Mouse (Mus musculus) liver, adult 2 months (tissue): ENCODE results near the gene Olfr1143. TPM values are rescaled to one million over a fixed set of nuclear protein-coding genes. Genes with fewer than 3 reads are reported as not detected.

Experiments
- DNase-seq: peaks from one replicate; pipeline ENCODE4 v3.0.0-alpha.2; 2011; ENCODE audit warnings: low read depth, low spot score; ENCODE audit errors: extremely low read depth
- H3K27ac ChIP-seq: fragments of 200-500 bp; replicated peaks from 2 replicates; pipeline ENCODE4 v1.5.1; 2012; ENCODE audit warnings: low read depth, mild to moderate bottlenecking, control low read depth, inconsistent platforms, low read length; ENCODE audit not compliant: insufficient read depth
- H3K27me3 ChIP-seq: fragments of 200-500 bp; 2 replicates; pipeline ENCODE4 v1.6.1; 2012; ENCODE audit warnings: mild to moderate bottlenecking, moderate library complexity, low read length, inconsistent platforms; ENCODE audit not compliant: control insufficient read depth, insufficient read depth
- H3K36me3 ChIP-seq: fragments of 200-500 bp; 2 replicates; pipeline ENCODE4 v1.6.1; 2012; ENCODE audit warnings: low read length, inconsistent platforms; ENCODE audit not compliant: control insufficient read depth, insufficient read depth
- H3K4me1 ChIP-seq: fragments of 200-500 bp; 2 replicates; pipeline ENCODE4 v1.6.1; 2011; ENCODE audit warnings: low read length; ENCODE audit not compliant: control insufficient read depth, insufficient read depth
- H3K4me3 ChIP-seq: fragments of 200-500 bp; 2 replicates; pipeline ENCODE4 v1.5.1; 2011; ENCODE audit warnings: low read depth, mild to moderate bottlenecking, control low read depth, low read length, moderate library complexity; ENCODE audit not compliant: insufficient read depth
- H3K79me2 ChIP-seq: fragments of 200-500 bp; 2 replicates; pipeline ENCODE4 v1.6.1; 2012; ENCODE audit warnings: inconsistent platforms, mild to moderate bottlenecking, low read length, moderate library complexity; ENCODE audit not compliant: control insufficient read depth, insufficient read depth
- H3K9ac ChIP-seq: fragments of 200-500 bp; 2 replicates; pipeline ENCODE4 v1.6.1; 2012; ENCODE audit warnings: low read depth, mild to moderate bottlenecking, control low read depth, inconsistent platforms, low read length
- CTCF ChIP-seq: fragments of 200-500 bp; IDR thresholded peaks from 2 replicates; pipeline ENCODE4 v1.5.1; 2011; ENCODE audit warnings: low read depth, low read length, control low read depth
- POLR2A ChIP-seq: fragments of 200-500 bp; IDR thresholded peaks from 2 replicates; pipeline ENCODE4 v1.6.1; 2011; ENCODE audit warnings: low read length, control low read depth; ENCODE audit not compliant: insufficient read depth; ENCODE audit errors: extremely low read depth
- WGBS: fragments of 180-500 bp; shearing (Covaris S2); methylation state at CpG from one replicate; pipeline ENCODE4 v1.1.7; 2018; 5-methylcytosine and 5-hydroxymethylcytosine counted together
- polyA plus RNA-seq: library from polyadenylated mRNA; depleted of rRNA; stranded (reverse); fragments of >200 nt; gene quantifications from 2 replicates; pipeline ENCODE4 v1.2.3, GENCODE M21; 2012; rRNA removed
- total RNA-seq: library from RNA; depleted of rRNA; stranded (reverse); fragments of >200 nt; gene quantifications from 2 replicates; pipeline ENCODE4 v1.2.3, GENCODE M21; 2014; rRNA removed

The Olfr1143 gene
- total and polyA plus RNA-seq, 2 experiments: not detected

- H3K36me3 ChIP-seq: no peaks in the 10 kb centered on the region
- no peaks in the 10 kb centered on the region for H3K79me2 ChIP-seq
- H3K9ac ChIP-seq: no peak within 1 kb of the TSS
- 77% methylated on average over 1 of the region's 1 CpGs for WGBS
- H3K27me3 ChIP-seq: no peaks in the 10 kb centered on the region
- no peak within 1 kb of the TSS for H3K4me3 ChIP-seq
- TF ChIP-seq CTCF (no peak), POLR2A (no peak)
- no peak for DNase-seq
- H3K4me1 ChIP-seq: peaks cover 5% of the 10 kb centered on the region; the same call in 1 of the 2 replicates
- no peak within 1 kb of the TSS for H3K27ac ChIP-seq
These were observed 43.3 kb downstream of the Olfr1143 start, which contains the start of gene Olfr1150-ps1 for GRCm38 (mm10) chr2:87843693-87844092. Olfr1150-ps1 (plus strand) TSS chr2:87843993.

Other genes with a start within 250 kb of the Olfr1143 start
- not detected in 2 replicates for gene Olfr1129, start 226.7 kb upstream of the Olfr1143 start, total RNA-seq
- not detected in 2 replicates for gene Olfr1129, start 226.7 kb upstream of the Olfr1143 start, polyA plus RNA-seq
- not detected in 2 replicates for gene Olfr1130, start 194.4 kb upstream of the Olfr1143 start, total RNA-seq
- not detected in 2 replicates for gene Olfr1130, start 194.4 kb upstream of the Olfr1143 start, polyA plus RNA-seq
- not detected in 2 replicates for gene Olfr1131, start 173.5 kb upstream of the Olfr1143 start, total RNA-seq
- not detected in 2 replicates for gene Olfr1131, start 173.5 kb upstream of the Olfr1143 start, polyA plus RNA-seq
- gene Olfr1132, start 163.1 kb upstream of the Olfr1143 start, total RNA-seq: not detected in 2 replicates
- not detected in 2 replicates for gene Olfr1132, start 163.1 kb upstream of the Olfr1143 start, polyA plus RNA-seq
- not detected in 2 replicates for gene Olfr1133, start 153.2 kb upstream of the Olfr1143 start, total RNA-seq
- gene Olfr1133, start 153.2 kb upstream of the Olfr1143 start, polyA plus RNA-seq: not detected in 2 replicates
- gene Olfr1134, start 142.1 kb upstream of the Olfr1143 start, total RNA-seq: not detected in 2 replicates
- not detected in 2 replicates for gene Olfr1134, start 142.1 kb upstream of the Olfr1143 start, polyA plus RNA-seq
- not detected in 2 replicates for gene Olfr1135, start 126.9 kb upstream of the Olfr1143 start, total RNA-seq
- not detected in 2 replicates for gene Olfr1135, start 126.9 kb upstream of the Olfr1143 start, polyA plus RNA-seq
- gene Olfr1136, start 106.6 kb upstream of the Olfr1143 start, total RNA-seq: not detected in 2 replicates
- gene Olfr1136, start 106.6 kb upstream of the Olfr1143 start, polyA plus RNA-seq: not detected in 2 replicates
- gene Olfr1137, start 87.4 kb upstream of the Olfr1143 start, total RNA-seq: not detected in 2 replicates
- gene Olfr1137, start 87.4 kb upstream of the Olfr1143 start, polyA plus RNA-seq: not detected in 2 replicates
- not detected in 2 replicates for gene Olfr1138, start 60.6 kb upstream of the Olfr1143 start, total RNA-seq
- not detected in 2 replicates for gene Olfr1138, start 60.6 kb upstream of the Olfr1143 start, polyA plus RNA-seq
- gene Olfr1140, start 56.8 kb upstream of the Olfr1143 start, total RNA-seq: not detected in 2 replicates
- gene Olfr1140, start 56.8 kb upstream of the Olfr1143 start, polyA plus RNA-seq: not detected in 2 replicates
- not detected in 2 replicates for gene Olfr1141, start 46.6 kb upstream of the Olfr1143 start, total RNA-seq
- not detected in 2 replicates for gene Olfr1141, start 46.6 kb upstream of the Olfr1143 start, polyA plus RNA-seq
- gene Olfr152, start 21.1 kb upstream of the Olfr1143 start, total RNA-seq: not detected in 2 replicates
- not detected in 2 replicates for gene Olfr152, start 21.1 kb upstream of the Olfr1143 start, polyA plus RNA-seq
- not detected in 2 replicates for gene Olfr1145, start 9.2 kb downstream of the Olfr1143 start, total RNA-seq
- not detected in 2 replicates for gene Olfr1145, start 9.2 kb downstream of the Olfr1143 start, polyA plus RNA-seq
- gene Olfr1148, start 29.9 kb downstream of the Olfr1143 start, total RNA-seq: not detected in 2 replicates
- gene Olfr1148, start 29.9 kb downstream of the Olfr1143 start, polyA plus RNA-seq: not detected in 2 replicates
- not detected in 2 replicates for gene Olfr1150-ps1, start 43.4 kb downstream of the Olfr1143 start, total RNA-seq
- gene Olfr1150-ps1, start 43.4 kb downstream of the Olfr1143 start, polyA plus RNA-seq: not detected in 2 replicates
- not detected in 2 replicates for gene Olfr1151, start 55.3 kb downstream of the Olfr1143 start, total RNA-seq
- not detected in 2 replicates for gene Olfr1151, start 55.3 kb downstream of the Olfr1143 start, polyA plus RNA-seq
- not detected in 2 replicates for gene Olfr1152, start 65.9 kb downstream of the Olfr1143 start, total RNA-seq
- not detected in 2 replicates for gene Olfr1152, start 65.9 kb downstream of the Olfr1143 start, polyA plus RNA-seq
- gene Olfr1153, start 94.4 kb downstream of the Olfr1143 start, total RNA-seq: not detected in 2 replicates
- gene Olfr1153, start 94.4 kb downstream of the Olfr1143 start, polyA plus RNA-seq: not detected in 2 replicates
- not detected in 2 replicates for gene Olfr1154, start 104.6 kb downstream of the Olfr1143 start, total RNA-seq
- not detected in 2 replicates for gene Olfr1154, start 104.6 kb downstream of the Olfr1143 start, polyA plus RNA-seq
- gene Olfr1155, start 144.5 kb downstream of the Olfr1143 start, total RNA-seq: not detected in 2 replicates
- gene Olfr1155, start 144.5 kb downstream of the Olfr1143 start, polyA plus RNA-seq: not detected in 2 replicates
- gene Olfr1156, start 152.5 kb downstream of the Olfr1143 start, total RNA-seq: not detected in 2 replicates
- gene Olfr1156, start 152.5 kb downstream of the Olfr1143 start, polyA plus RNA-seq: not detected in 2 replicates
- not detected in 2 replicates for gene Olfr1157, start 167.7 kb downstream of the Olfr1143 start, total RNA-seq
- gene Olfr1157, start 167.7 kb downstream of the Olfr1143 start, polyA plus RNA-seq: not detected in 2 replicates
- not detected in 2 replicates for gene Olfr74, start 174.1 kb downstream of the Olfr1143 start, total RNA-seq
- not detected in 2 replicates for gene Olfr74, start 174.1 kb downstream of the Olfr1143 start, polyA plus RNA-seq
- not detected in 2 replicates for gene Olfr1158, start 189.5 kb downstream of the Olfr1143 start, total RNA-seq
- gene Olfr1158, start 189.5 kb downstream of the Olfr1143 start, polyA plus RNA-seq: not detected in 2 replicates
- not detected in 2 replicates for gene Olfr1160, start 207.7 kb downstream of the Olfr1143 start, total RNA-seq
- not detected in 2 replicates for gene Olfr1160, start 207.7 kb downstream of the Olfr1143 start, polyA plus RNA-seq
- not detected in 2 replicates for gene Olfr1161, start 222.2 kb downstream of the Olfr1143 start, total RNA-seq
- not detected in 2 replicates for gene Olfr1161, start 222.2 kb downstream of the Olfr1143 start, polyA plus RNA-seq
- not detected in 2 replicates for gene Olfr73, start 237.1 kb downstream of the Olfr1143 start, total RNA-seq
- not detected in 2 replicates for gene Olfr73, start 237.1 kb downstream of the Olfr1143 start, polyA plus RNA-seq